Mouse (Mus musculus): ENCODE data around the gene Rpl39. TPM values are rescaled to one million over a fixed set of nuclear protein-coding genes. Genes with fewer than 3 reads are reported as not detected.

Rpl39 gene
- total RNA-seq, 2 experiments from 2014 or later: 2,751 to 3,105 TPM

DNA sequence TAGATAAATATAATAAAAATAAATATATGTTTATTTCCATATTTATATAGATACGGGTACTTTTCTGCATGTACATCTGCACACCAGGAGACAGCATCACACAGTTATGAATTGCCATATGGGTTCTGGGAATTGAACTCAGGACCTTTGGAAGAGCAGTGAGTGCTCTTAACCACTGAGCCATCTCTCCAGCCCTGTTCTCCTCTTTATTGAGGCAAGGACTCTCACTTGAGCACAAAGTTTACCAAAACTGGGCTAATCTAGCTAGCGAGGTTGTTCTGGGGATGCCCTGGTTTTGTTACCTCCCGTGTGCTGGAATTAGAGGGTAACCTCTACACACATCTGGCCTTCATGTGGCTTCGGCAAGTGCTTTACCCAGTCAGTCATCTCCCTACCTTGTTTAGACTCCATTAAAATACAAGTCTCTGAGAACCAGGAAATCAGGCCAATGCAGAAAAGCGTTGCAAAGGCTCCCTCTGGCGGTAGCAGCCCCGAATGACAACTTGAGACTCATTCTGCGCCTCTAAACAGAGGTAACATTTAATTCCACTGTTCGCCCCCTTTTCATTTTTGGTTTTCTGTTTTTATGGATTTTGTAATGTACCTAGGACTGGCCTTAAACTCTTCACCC lies 10.8 kb downstream of the Rpl39 start:
- ATAC-seq (replicated peaks; ENCODE audit: poor library complexity, severe bottlenecking): peak; percentile 81

DNA sequence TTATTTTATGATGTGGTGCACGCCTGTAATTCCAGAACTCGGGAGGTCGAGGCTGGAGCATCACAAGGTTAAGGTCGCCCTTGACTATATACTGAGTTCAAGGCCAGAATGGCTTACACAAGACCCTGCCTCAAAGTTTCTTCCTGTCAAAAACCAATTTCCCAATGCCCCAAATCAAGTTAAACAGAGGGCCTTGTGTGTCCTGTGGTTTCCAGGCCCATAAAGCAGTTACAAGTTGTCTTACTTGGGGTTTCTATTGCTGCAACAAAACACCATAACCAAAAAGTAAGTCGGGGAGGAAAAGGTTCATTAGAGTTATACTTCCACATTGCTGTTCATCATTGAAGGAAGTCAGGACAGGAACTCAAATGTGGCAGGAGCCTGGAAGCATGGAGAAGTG lies 16.4 kb downstream of the Rpl39 start:
- ATAC-seq (replicated peaks; ENCODE audit: poor library complexity, severe bottlenecking): peak; percentile 61

DNA sequence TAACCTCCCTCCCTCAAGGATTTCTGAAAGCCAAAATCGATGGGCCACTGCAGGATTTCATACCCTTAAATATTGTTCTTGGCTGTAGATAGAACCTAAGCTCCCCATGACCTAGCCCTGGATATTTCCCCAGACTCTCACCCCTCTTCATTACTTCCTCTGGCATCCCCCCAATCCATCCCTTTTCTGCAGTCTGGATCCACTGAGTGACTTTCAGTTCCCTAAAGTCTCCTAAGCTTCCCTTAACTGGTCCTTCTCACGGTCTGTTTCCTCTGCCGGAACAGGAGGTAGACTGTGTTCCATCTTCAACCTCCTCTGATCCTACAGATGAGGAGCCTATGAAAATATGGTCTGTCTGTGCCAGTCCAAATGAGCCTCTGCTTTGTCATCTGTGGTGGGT lies 17.9 kb downstream of the Rpl39 start:
- peak; percentile 88 for ATAC-seq (replicated peaks; ENCODE audit: poor library complexity, severe bottlenecking)

DNA sequence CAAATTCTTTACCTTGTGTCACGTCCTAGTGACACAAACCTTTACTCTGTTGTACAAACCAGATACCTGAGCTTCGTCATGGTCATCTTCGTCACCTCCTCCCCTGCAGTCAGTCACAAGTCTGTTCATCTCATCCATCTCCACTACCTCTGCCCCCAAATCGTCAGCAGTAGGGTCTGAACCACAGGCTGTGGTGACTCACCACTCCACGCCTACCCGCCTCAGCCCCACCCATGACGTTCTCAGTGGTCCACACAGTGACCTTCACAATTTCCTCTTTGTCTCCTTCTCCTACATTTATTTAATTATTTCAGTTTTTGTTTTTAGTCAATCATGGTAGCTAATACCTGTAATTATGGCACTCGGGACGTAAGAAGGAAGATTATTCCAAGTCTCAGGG lies 21.3 kb downstream of the Rpl39 start:
- ATAC-seq (replicated peaks; ENCODE audit: poor library complexity, severe bottlenecking): peak; percentile 71

DNA sequence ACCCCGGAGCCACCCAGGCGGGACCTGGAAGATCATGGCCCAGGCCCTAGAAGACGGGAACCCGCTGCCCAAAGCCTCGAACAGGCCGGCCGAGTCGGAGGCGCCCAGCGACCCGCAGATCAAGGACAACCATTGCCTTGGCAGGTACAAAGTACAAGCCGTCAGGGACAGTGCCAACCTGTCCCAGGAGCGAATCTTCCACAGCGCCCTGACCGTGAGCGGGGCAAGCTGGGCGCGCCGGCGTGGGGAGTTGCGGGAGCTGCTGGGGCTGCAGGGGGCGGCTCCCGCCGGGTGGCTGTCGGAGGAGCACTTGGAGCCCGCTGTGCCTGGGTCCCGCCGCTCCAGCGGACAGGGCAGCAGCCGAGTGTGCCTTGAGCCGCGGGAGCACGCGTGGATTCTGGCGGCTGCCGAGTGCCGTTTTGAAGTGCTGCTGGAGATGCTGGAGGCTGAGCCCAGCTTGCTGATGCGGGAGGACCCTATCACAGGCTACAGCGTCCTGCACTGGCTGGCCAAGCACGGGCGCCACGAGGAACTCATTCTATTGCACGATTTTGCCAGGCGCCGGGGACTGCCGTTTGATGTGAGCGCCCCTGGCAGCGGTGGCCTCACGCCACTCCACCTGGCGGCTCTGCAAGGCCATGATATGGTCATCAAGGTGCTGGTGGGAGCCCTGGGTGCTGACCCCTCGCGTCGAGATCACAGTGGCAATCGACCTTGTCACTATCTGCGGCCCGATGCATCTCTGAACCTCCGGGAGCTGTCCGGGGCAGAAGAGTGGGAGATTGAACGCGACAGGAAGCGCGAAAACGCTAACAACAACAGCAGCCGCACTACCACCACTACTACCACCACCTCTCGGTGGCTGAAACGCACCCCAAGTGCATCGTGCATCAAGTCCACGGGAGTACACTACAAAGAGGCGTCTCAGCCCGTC lies 36.0 kb downstream of the Rpl39 start:
- ATAC-seq (replicated peaks; ENCODE audit: poor library complexity, severe bottlenecking): peak; percentile 41

DNA sequence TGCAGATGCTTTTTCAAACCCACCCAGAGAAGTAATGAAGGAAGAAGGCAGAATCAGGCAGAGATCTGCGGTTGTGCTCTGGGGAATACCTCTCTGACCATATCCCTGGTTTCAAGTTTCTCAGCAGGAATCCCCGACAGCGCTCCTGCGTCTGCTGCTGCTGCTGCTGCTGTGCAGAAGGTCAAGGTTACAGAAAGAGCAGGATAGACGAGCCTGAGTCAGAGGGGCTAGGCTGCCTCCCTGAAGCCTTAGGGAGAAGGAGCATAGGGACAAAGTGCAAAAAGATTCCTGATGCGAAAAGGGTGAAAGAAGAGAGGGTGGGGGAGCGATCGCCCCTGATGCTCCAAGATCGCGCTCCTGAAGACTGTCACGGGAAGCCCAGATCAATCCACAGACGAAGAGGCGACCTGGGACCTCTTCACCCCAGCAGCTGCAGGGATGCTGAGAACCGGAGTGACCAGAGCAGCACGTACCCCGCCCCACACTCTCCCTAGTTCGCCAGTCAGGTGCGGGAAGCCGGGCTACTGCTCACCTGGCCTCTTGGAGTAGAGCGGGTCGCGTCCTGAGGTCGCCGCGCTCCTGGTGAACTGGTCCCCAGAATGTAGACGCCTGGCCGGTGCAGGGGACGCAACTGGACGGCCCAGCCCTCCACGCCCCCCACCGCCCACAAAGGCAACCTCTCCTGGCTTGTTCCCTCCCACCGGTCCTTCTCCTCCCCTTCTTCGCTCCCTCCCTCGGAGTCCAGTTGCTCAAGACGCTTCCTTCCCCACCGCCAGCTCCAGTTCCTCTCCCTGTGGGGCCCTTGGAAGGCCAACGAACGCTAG lies 36.9 kb downstream of the Rpl39 start, which contains the start of gene Sowahd:
Gene Sowahd (plus strand): TSS at position 780 of the 824 bp plus-strand sequence.
- ATAC-seq (replicated peaks; ENCODE audit: poor library complexity, severe bottlenecking): peak; percentile 96

DNA sequence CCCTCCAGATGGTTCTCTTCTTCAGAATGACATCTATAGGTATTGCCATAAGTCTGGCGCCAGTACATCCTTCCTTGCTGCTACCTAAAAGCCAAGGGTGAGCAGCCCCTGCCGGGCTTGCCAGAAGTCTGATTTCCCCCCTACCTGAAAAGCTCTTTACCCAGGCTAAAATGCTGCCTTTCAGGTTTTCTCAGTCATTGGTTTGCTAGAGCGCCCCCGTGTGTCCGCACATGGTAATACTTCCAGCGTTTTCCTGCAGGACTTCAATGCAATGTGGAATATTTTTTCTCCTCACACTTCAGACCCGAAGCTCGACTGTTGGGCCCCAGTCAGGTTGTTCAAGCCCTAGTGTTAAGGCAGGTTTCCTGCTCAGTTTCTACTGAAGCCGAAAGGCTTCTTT lies 42.5 kb downstream of the Rpl39 start:
- peak; percentile 48 for ATAC-seq (replicated peaks; ENCODE audit: poor library complexity, severe bottlenecking)

Other genes with a start within 250 kb of the Rpl39 start
- gene Ube2a, start 211.5 kb downstream of the Rpl39 start, total RNA-seq (2014; fragmentation: Nextera tagmentation): 108 and 126 TPM in 2 replicates
- 12.7 and 28.0 TPM in 2 replicates for gene Ube2a, start 211.5 kb downstream of the Rpl39 start, total RNA-seq (2017)
- 26.3 and 26.8 TPM in 2 replicates for gene C330007P06Rik, start 211.3 kb downstream of the Rpl39 start, total RNA-seq (2014; fragmentation: Nextera tagmentation)
- 70.1 and 71.1 TPM in 2 replicates for gene C330007P06Rik, start 211.3 kb downstream of the Rpl39 start, total RNA-seq (2017)
- 17.9 and 19.6 TPM in 2 replicates for gene Nkrf, start 182.5 kb downstream of the Rpl39 start, total RNA-seq (2014; fragmentation: Nextera tagmentation)
- gene Nkrf, start 182.5 kb downstream of the Rpl39 start, total RNA-seq (2017): 12.9 and 14.1 TPM in 2 replicates
- gene Sept6, start 93.6 kb downstream of the Rpl39 start, total RNA-seq (2014; fragmentation: Nextera tagmentation): 34.2 and 37.0 TPM in 2 replicates
- 39.6 and 44.2 TPM in 2 replicates for gene Sept6, start 93.6 kb downstream of the Rpl39 start, total RNA-seq (2017)
- 0.38 TPM in 1 of 2 replicates, not detected in the other for gene Sowahd, start 36.6 kb downstream of the Rpl39 start, total RNA-seq (2014; fragmentation: Nextera tagmentation)
- 0.15 and 1.2 TPM in 2 replicates for gene Sowahd, start 36.6 kb downstream of the Rpl39 start, total RNA-seq (2017)
- 48.5 and 59.1 TPM in 2 replicates for gene Upf3b, start 24.9 kb upstream of the Rpl39 start, total RNA-seq (2014; fragmentation: Nextera tagmentation)
- gene Upf3b, start 24.9 kb upstream of the Rpl39 start, total RNA-seq (2017): 57.7 and 58.8 TPM in 2 replicates
- gene Nkap, start 41.4 kb upstream of the Rpl39 start, total RNA-seq (2014; fragmentation: Nextera tagmentation): 11.0 and 15.8 TPM in 2 replicates
- gene Nkap, start 41.4 kb upstream of the Rpl39 start, total RNA-seq (2017): 16.3 and 65.0 TPM in 2 replicates
- not detected in 2 replicates for gene Akap14, start 83.4 kb upstream of the Rpl39 start, total RNA-seq (2014; fragmentation: Nextera tagmentation)
- not detected in 2 replicates for gene Akap14, start 83.4 kb upstream of the Rpl39 start, total RNA-seq (2017)
- 227 and 528 TPM in 2 replicates for gene Ndufa1, start 105.8 kb upstream of the Rpl39 start, total RNA-seq (2014; fragmentation: Nextera tagmentation)
- gene Ndufa1, start 105.8 kb upstream of the Rpl39 start, total RNA-seq (2017): 90.1 and 112 TPM in 2 replicates
- 0.73 and 5.8 TPM in 2 replicates for gene Rnf113a1, start 105.8 kb upstream of the Rpl39 start, total RNA-seq (2014; fragmentation: Nextera tagmentation)
- 2.9 and 3.8 TPM in 2 replicates for gene Rnf113a1, start 105.8 kb upstream of the Rpl39 start, total RNA-seq (2017)
- gene Gm9, start 125.6 kb upstream of the Rpl39 start, total RNA-seq (2014; fragmentation: Nextera tagmentation): not detected in 2 replicates
- gene Gm9, start 125.6 kb upstream of the Rpl39 start, total RNA-seq (2017): not detected in 2 replicates
- gene Rhox1, start 136.9 kb upstream of the Rpl39 start, total RNA-seq (2014; fragmentation: Nextera tagmentation): not detected in 2 replicates
- not detected in 2 replicates for gene Rhox1, start 136.9 kb upstream of the Rpl39 start, total RNA-seq (2017)
- gene Rhox2a, start 159.6 kb upstream of the Rpl39 start, total RNA-seq (2014; fragmentation: Nextera tagmentation): not detected in 2 replicates
- not detected in 2 replicates for gene Rhox2a, start 159.6 kb upstream of the Rpl39 start, total RNA-seq (2017)
- gene Rhox3a, start 164.5 kb upstream of the Rpl39 start, total RNA-seq (2014; fragmentation: Nextera tagmentation): not detected in 2 replicates
- gene Rhox3a, start 164.5 kb upstream of the Rpl39 start, total RNA-seq (2017): not detected in 2 replicates
- not detected in 2 replicates for gene Rhox4a, start 179.9 kb upstream of the Rpl39 start, total RNA-seq (2014; fragmentation: Nextera tagmentation)
- not detected in 2 replicates for gene Rhox4a, start 179.9 kb upstream of the Rpl39 start, total RNA-seq (2017)